In genomic region chr13:67173723-67174055, GRCm38 (mm10) we compare ENCODE assay signal across 8 mouse cellular contexts. TPM values are rescaled to one million over a fixed set of nuclear protein-coding genes. Genes with fewer than 3 reads are reported as not detected.
DNase-seq lines count a peak whose midpoint lies in the region; ATAC-seq and TF ChIP-seq lines count a peak whose summit lies in the region.

No protein-coding gene starts in this region.

- peak overlapping the region; percentile 62 for H3K4me2 ChIP-seq in lung, embryonic 15.5 days
- peak overlapping the region; percentile 75 for H3K4me2 ChIP-seq in intestine, postnatal 0 days (replicated peaks; ENCODE audit: low read depth)
- peak overlapping the region; percentile 63 for H3K4me2 ChIP-seq in neural tube, embryonic 15.5 days

- H3K9me3 ChIP-seq in lung, embryonic 15.5 days, result no peaks in the 10 kb centered on the region
- H3K9me3 ChIP-seq in forebrain, embryonic 10.5 days, result no peaks in the 10 kb centered on the region
- H3K9me3 ChIP-seq in intestine, postnatal 0 days (ENCODE audit: control insufficient read depth), result no peaks in the 10 kb centered on the region
- H3K9me3 ChIP-seq in neural tube, embryonic 15.5 days (replicated peaks), result no peaks in the 10 kb centered on the region

- no peaks in the 10 kb centered on the region for H3K27me3 ChIP-seq in lung, embryonic 15.5 days
- no peaks in the 10 kb centered on the region for H3K27me3 ChIP-seq in forebrain, embryonic 10.5 days (ENCODE audit: poor library complexity, severe bottlenecking)
- H3K27me3 ChIP-seq in intestine, postnatal 0 days (replicated peaks; ENCODE audit: control insufficient read depth, insufficient read depth, low read length), result no peaks in the 10 kb centered on the region
- no peaks in the 10 kb centered on the region for H3K27me3 ChIP-seq in neural tube, embryonic 15.5 days (replicated peaks)

- 18% methylated on average over 5 of the region's 5 CpGs for WGBS in lung, embryonic 15.5 days
- 34% methylated on average over 5 of the region's 5 CpGs for WGBS in forebrain, embryonic 10.5 days
- 11% methylated on average over 5 of the region's 5 CpGs for WGBS in intestine, postnatal 0 days
- 30% methylated on average over 5 of the region's 5 CpGs for WGBS in neural tube, embryonic 15.5 days

- ATAC-seq in lung, embryonic 15.5 days (ENCODE audit: borderline replicate concordance, extremely low read depth, low FRiP score, low TSS enrichment), result no peak
- ATAC-seq in intestine, postnatal 0 days, result no peak
- ATAC-seq in neural tube, embryonic 15.5 days (ENCODE audit: low FRiP score), result no peak; the same call in 1 of the 2 replicates

- peak overlapping the region; percentile 50 for H3K9ac ChIP-seq in lung, embryonic 15.5 days
- no peak overlapping the region for H3K9ac ChIP-seq in intestine, postnatal 0 days (ENCODE audit: low read depth, low read length)
- H3K9ac ChIP-seq in neural tube, embryonic 15.5 days (replicated peaks), result peak overlapping the region; percentile 48

- no peaks in the 10 kb centered on the region; the same call in 1 of the 2 replicates for H3K4me1 ChIP-seq in lung, embryonic 15.5 days
- H3K4me1 ChIP-seq in forebrain, embryonic 10.5 days, result peaks cover 4% of the 10 kb centered on the region; the same call in 1 of the 2 replicates
- no peaks in the 10 kb centered on the region for H3K4me1 ChIP-seq in intestine, postnatal 0 days (replicated peaks; ENCODE audit: control insufficient read depth, insufficient read depth, low read length)
- peaks cover 7% of the 10 kb centered on the region for H3K4me1 ChIP-seq in neural tube, embryonic 15.5 days

- H3K4me3 ChIP-seq in lung, embryonic 15.5 days, result peak overlapping the region; percentile 69
- peak overlapping the region; percentile 73 for H3K4me3 ChIP-seq in forebrain, embryonic 10.5 days
- peak overlapping the region; percentile 56 for H3K4me3 ChIP-seq in intestine, postnatal 0 days (ENCODE audit: low read depth, low read length)
- H3K4me3 ChIP-seq in neural tube, embryonic 15.5 days (replicated peaks), result peak overlapping the region; percentile 53

- peaks cover 9% of the 10 kb centered on the region for H3K36me3 ChIP-seq in lung, embryonic 15.5 days
- H3K36me3 ChIP-seq in forebrain, embryonic 10.5 days (replicated peaks), result peaks cover 15% of the 10 kb centered on the region
- H3K36me3 ChIP-seq in intestine, postnatal 0 days (ENCODE audit: control insufficient read depth, insufficient read depth), result peaks cover 8% of the 10 kb centered on the region; the same call in 1 of the 2 replicates
- H3K36me3 ChIP-seq in neural tube, embryonic 15.5 days, result peaks cover 6% of the 10 kb centered on the region

- DNase-seq in lung, postnatal 25 days (ENCODE audit: low spot score), result no peak
- no peak for DNase-seq in forebrain, embryonic 10.5 days (ENCODE audit: extremely low spot score, low spot score)
- no peak for DNase-seq in gastrocnemius, adult 8-10 months (ENCODE audit: low spot score in 2 of 2)
- no peak for DNase-seq in yolk sac, embryonic 10.5 days (ENCODE audit: low spot score)
- no peak for DNase-seq in embryo, embryonic 9.5 days (ENCODE audit: extremely low spot score)

- no peak for TF ChIP-seq CTCF in intestine, postnatal 0 days (IDR thresholded peaks at IDR 0.05; ENCODE audit: low read depth)

- no peak overlapping the region for H3K27ac ChIP-seq in lung, embryonic 15.5 days
- 0 out of 2 replicates have a peak overlapping the region, but pooled peaks have one; percentile 85 for H3K27ac ChIP-seq in forebrain, embryonic 10.5 days
- H3K27ac ChIP-seq in intestine, postnatal 0 days (ENCODE audit: low read depth, low read length), result no peak overlapping the region
- H3K27ac ChIP-seq in neural tube, embryonic 15.5 days (replicated peaks), result 0 out of 2 replicates have a peak overlapping the region, but pooled peaks have one; percentile 54

RNA-seq across cellular contexts. Expression of gene Rsl1, which starts 0.7 kb away (rescaled TPM):
- 9.0 and 9.1 TPM in 2 replicates for polyA plus RNA-seq in lung, embryonic 15.5 days (2015; fragmentation: Nextera tagmentation; extraction: Ambion mirVana)
- polyA plus RNA-seq in forebrain, embryonic 10.5 days (2016; fragmentation: Nextera tagmentation; extraction: Ambion mirVana), result 5.7 and 7.0 TPM in 2 replicates
- polyA plus RNA-seq in intestine, postnatal 0 days (2015; fragmentation: Nextera tagmentation; extraction: Ambion mirVana), result 2.9 and 3.9 TPM in 2 replicates
- 6.2 and 7.0 TPM in 2 replicates for polyA plus RNA-seq in neural tube, embryonic 15.5 days (2015; fragmentation: Nextera tagmentation; extraction: Ambion mirVana)
- total RNA-seq in gastrocnemius, adult 8-10 months (2022), result 1 to 10 TPM; 1.8 to 2.9 (median 2.1) TPM

RNA-seq across cellular contexts. Expression of gene Zfp455, which starts 20.6 kb away (rescaled TPM):
- polyA plus RNA-seq in lung, embryonic 15.5 days (2015; fragmentation: Nextera tagmentation; extraction: Ambion mirVana), result 1.6 and 1.9 TPM in 2 replicates
- 0.98 and 1.4 TPM in 2 replicates for polyA plus RNA-seq in forebrain, embryonic 10.5 days (2016; fragmentation: Nextera tagmentation; extraction: Ambion mirVana)
- polyA plus RNA-seq in intestine, postnatal 0 days (2015; fragmentation: Nextera tagmentation; extraction: Ambion mirVana), result 1.2 and 1.5 TPM in 2 replicates
- polyA plus RNA-seq in neural tube, embryonic 15.5 days (2015; fragmentation: Nextera tagmentation; extraction: Ambion mirVana), result 1.8 and 2.6 TPM in 2 replicates
- 1 to 10 TPM in 1 of 4 experiments, under 1 TPM in 3; 0.41 to 1.0 (median 0.70) TPM for total RNA-seq in gastrocnemius, adult 8-10 months (2022)

RNA-seq across cellular contexts. Expression of gene Zfp759, which starts 52.2 kb away (rescaled TPM):
- 1.9 TPM in 2 replicates for polyA plus RNA-seq in lung, embryonic 15.5 days (2015; fragmentation: Nextera tagmentation; extraction: Ambion mirVana)
- polyA plus RNA-seq in forebrain, embryonic 10.5 days (2016; fragmentation: Nextera tagmentation; extraction: Ambion mirVana), result 2.2 TPM in 2 replicates
- 0.57 and 0.60 TPM in 2 replicates for polyA plus RNA-seq in intestine, postnatal 0 days (2015; fragmentation: Nextera tagmentation; extraction: Ambion mirVana)
- 4.4 and 4.5 TPM in 2 replicates for polyA plus RNA-seq in neural tube, embryonic 15.5 days (2015; fragmentation: Nextera tagmentation; extraction: Ambion mirVana)
- 1 to 10 TPM; 5.3 to 7.1 (median 5.5) TPM for total RNA-seq in gastrocnemius, adult 8-10 months (2022)

RNA-seq across cellular contexts. Expression of gene Rslcan18, which starts 57.6 kb away (rescaled TPM):
- polyA plus RNA-seq in lung, embryonic 15.5 days (2015; fragmentation: Nextera tagmentation; extraction: Ambion mirVana), result 0.16 and 0.39 TPM in 2 replicates
- polyA plus RNA-seq in forebrain, embryonic 10.5 days (2016; fragmentation: Nextera tagmentation; extraction: Ambion mirVana), result 0.07 and 0.22 TPM in 2 replicates
- 0.12 and 0.18 TPM in 2 replicates for polyA plus RNA-seq in intestine, postnatal 0 days (2015; fragmentation: Nextera tagmentation; extraction: Ambion mirVana)
- 0.17 and 0.19 TPM in 2 replicates for polyA plus RNA-seq in neural tube, embryonic 15.5 days (2015; fragmentation: Nextera tagmentation; extraction: Ambion mirVana)
- under 1 TPM; 0.40 to 0.68 (median 0.53) TPM for total RNA-seq in gastrocnemius, adult 8-10 months (2022)

Comparison
In these comparisons a context has a peak if more than half of its experiments do, and no peak if none do; other contexts are left out.
1. H3K27ac ChIP-seq: peak in forebrain, embryonic 10.5 days (single experiment) and neural tube, embryonic 15.5 days (single experiment); none in lung, embryonic 15.5 days (single experiment) and intestine, postnatal 0 days (single experiment).
2. Peak in every context shown above with its lines, with median percentiles within 50 percentile points of each other: H3K4me2 ChIP-seq and H3K4me3 ChIP-seq.